Mouse (Mus musculus) liver (tissue): ENCODE measurements around the gene Fzr1.

Source experiments
- DNase-seq: peaks from one replicate; pipeline ENCODE4 v3.0.0-alpha.2; 2020; ENCODE audit warnings: mixed read lengths

The Fzr1 gene

DNA sequence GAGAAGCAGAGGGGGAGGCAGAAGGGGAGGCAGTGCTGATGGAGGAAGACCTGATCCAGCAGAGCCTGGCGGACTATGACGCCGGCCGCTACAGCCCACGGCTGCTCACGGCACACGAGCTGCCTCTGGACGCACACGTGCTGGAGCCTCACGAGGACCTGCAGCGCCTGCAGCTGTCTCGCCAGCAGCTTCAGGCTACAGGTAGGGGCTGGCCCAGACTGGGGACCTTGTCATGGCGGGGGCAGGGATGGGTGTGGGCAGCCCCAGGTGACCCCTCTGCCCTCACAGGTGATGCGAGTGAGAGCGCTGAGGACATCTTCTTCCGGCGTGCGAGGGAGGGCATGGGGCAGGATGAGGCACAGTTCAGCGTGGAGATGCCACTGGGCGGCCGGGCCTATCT is 53.1 kb downstream of the Fzr1 start:
- DNase-seq, result no peak

- no peak for DNase-seq
Observed at GRCm38 (mm10) chr10:81323791-81324530, 54.4 kb downstream of the Fzr1 start.

DNA sequence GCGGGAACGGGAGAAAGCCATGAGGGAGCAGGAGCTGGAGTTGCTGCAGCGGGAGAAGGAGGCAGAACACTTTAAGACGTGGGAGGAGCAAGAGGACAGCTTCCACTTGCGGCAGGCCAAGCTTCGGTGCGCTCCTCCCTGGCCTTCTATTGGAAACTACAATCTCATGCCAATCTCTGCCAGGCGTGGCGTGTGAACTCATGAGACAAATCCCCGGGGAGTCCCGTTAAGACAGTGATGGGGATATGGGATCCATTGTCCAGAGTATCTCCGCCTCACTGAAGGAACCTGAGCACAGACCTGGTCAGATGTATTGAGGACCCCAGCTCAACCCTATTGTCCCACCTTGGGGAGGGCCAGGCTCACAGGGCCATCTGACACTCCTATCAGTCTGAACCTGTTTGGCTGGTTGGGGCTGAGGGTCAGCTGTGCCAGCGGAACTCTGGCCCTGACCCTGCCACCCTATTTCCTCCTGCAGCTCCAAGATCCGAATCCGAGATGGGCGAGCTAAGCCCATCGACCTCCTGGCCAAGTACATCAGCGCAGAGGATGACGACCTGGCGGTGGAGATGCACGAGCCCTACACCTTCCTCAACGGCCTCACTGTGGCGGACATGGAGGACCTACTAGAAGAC is 55.1 kb downstream of the Fzr1 start:
- no peak for DNase-seq

DNA sequence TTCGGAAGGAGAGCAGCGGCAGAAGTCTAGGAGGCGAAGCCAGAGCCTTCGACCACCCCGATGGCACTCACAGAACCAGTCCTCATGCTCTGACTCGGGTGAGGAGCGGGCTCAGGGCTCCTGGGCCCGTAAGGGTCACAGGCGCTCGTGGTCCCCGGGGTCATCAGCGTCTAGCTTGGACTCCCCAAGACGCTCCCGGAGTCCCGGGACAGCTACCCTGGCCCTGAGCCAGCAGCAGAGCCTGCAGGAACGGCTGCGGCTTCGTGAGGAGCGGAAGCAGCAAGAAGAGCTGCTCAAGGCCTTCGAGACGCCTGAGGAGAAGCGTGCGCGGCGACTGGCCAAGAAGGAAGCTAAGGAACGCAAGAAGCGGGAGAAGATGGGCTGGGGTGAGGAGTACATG is 55.9 kb downstream of the Fzr1 start:
- no peak for DNase-seq

- DNase-seq, result no peak
Observed at GRCm38 (mm10) chr10:81321436-81321835, 56.9 kb downstream of the Fzr1 start.

- peak; percentile 100 for DNase-seq
Observed at GRCm38 (mm10) chr10:81320550-81321347, 57.6 kb downstream of the Fzr1 start, which contains the start of gene Cactin. Cactin (plus strand) TSS chr10:81321103.

- DNase-seq, result peak; percentile 99
Observed at GRCm38 (mm10) chr10:81319741-81320549, 58.4 kb downstream of the Fzr1 start.

DNA sequence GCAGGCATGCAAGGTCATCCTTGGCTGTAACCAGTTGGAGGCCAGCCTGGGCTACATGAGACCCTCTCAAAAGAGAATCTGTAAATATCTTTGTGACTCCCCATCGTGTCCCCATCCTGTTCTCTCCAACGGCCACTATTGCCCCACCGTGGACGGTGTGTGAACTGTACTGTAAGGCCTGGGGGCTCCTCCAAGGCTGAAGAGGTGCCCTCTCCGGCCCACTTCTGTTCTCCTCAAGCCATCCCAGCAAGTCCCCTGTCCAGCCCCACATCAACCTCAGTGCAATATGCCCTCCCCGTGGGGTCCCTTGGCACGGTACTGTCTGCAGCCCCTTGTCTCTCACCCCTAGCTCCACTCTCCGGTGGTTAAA is 59.0 kb downstream of the Fzr1 start:
- no peak for DNase-seq

DNA sequence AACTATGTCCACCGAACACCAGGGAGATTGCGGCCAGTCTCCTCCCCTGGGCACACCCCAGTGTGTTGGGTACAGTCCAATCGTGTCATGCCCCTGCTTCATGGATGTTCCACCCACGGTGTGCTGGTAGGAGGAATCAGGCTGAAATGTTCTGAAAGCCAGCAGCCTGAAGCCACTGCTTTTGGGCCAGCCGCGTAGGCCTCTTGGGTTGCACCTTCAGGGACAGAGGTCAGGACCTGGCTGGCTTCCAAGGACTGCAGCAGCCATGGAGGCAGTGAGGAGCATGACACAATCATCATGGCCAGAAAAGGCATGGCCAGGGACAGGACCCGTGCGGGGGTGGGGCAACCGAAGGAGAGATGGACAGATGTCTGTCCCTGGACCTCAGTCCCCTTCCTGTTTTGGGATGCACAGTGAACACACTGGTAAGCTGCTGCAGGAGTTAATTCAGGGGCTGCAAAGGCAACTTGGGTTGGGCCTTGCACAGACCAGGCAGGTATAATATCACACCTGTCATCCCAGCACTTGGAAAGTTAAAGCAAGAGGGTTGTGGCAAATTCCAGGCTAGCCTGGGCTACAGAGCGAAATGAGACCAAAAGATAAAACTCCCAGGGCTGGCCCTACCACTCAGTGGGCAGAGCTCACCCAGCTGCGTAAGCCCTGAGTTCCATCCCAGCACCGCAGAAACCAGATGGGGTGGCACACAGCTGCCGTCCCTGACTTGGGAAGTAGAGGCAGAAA is 59.6 kb downstream of the Fzr1 start:
- no peak for DNase-seq

DNA sequence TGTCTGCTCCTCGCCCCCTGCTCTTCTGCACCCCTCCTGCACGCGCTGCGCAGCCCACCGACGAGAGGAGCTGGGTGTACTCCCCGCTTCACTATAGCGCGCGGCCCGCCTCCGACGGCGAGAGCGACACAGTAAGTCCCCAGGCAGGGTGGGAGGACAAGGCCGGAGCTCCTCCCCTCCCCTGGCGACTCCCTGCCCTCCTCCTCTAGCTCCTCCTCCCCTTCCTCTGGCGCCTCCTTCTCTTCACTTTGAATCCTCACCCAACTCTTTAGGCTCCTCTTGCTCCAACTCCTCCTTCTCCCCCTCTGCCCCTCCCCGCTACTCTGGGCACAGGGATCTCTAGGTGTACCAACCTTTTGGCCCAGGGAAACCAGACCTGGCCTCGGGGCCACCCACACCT is 61.0 kb downstream of the Fzr1 start:
- peak; percentile 79 for DNase-seq

DNA sequence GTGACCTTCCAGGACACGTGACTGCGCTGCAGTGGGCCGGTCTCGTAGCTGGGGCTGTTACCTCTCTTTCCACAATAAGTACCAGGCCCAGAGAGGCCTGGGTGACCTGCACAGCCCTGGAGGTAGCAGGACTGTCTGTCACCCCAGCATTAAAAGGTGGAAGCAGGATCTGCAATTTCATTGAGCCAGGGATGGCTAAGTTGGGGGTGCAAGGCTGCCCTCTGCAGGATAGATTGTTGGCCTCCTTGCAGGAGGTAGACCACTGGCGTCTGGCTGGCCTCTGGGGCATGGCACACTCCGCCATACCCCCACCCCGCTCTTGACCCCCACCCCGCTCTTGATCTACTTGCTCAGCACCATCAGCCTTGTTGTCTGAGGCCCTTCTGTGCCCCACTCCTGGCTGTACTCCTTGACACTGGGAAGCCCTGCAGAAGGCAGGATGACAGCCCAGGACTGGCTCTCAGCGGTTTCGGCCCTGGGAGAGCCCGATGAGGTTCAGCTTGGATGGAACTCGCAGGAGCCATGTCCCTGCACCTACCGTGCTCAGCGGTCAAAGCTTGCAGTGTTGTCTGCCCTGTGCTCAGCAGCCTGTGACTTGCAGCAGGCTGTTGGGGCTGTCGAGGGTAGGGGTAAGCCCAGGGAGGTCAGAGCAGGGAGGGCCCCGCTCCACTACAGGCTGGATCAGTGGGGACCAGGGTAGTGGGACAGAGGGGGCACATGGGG is 61.8 kb downstream of the Fzr1 start:
- DNase-seq, result no peak
